Mouse (Mus musculus): ENCODE results near the gene Ddx54.
A peak's percentile ranks its signal among the peaks of the same experiment; 100 is the strongest.

The Ddx54 gene

DNA sequence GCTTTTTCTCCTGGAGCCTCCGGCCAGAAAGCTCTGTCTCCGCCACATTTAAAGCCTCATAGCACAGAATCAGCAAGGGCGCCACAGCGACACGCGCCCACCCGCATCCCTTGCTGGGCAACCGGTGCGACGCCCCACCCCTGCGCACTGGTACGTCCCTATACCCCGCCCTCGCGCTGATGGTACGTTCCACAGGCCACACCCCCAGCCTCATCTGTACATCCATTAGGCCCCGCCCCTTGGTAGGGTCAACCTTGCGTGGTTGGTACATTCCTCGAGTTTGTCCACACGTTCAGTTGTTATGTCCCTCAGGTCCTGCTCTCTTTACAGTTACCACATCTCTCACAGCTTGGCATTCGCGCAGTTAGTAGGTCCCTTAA, at the start of gene Ddx54, which contains the start of gene Rita1:
Gene Ddx54, plus strand, starts transcription at position 298 of the 380 bp plus-strand sequence.
Gene Rita1, minus strand, starts transcription at position 148 of the 380 bp plus-strand sequence.
- DNase-seq: peak; percentile 95 to 96

DNA sequence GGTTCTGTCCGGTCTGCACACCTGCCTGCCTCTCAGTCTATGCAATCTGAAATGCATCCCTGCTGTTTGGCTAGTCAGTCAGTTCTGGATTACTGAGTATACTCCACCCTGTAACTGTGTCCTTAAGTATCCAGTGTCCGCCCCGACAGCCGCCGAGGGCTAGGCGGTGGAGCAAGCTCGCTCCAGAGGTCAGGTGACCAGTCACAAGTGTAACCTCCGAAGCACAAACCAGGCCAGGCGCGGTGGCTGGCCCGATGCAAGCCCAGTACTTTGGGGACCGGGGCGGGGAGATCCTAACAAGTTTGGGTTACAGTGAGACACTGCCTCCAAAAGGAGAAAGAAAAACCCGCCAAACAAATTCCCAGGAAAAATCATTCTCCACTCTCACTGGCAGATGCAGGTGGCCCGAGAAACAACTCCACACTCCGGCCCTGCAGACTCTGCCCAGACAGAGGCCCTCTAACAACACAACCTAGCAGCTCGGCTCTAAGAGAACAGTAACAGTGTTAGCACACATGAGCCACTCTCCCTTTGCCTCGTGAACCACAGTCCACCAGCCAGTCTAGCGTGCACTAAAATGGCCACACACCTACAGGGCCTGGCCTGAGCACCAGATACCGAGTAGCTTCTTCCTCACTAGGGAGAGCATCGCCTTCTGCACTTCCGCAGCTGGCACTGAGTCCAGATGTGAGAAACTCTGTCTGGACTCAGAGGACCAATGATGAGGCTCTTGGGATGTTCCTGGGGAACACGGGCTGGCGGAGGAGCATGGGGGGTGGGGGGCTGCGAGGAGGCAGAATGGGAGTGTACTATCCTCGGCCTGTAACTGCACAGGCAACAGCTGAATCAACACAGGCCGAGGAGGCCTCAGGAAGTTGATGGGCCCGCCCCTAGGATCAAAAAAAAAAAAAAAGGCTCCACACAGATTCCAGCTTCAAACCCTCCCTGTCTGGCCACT, 49.3 kb upstream of the Ddx54 start:
- no peak for DNase-seq

DNA sequence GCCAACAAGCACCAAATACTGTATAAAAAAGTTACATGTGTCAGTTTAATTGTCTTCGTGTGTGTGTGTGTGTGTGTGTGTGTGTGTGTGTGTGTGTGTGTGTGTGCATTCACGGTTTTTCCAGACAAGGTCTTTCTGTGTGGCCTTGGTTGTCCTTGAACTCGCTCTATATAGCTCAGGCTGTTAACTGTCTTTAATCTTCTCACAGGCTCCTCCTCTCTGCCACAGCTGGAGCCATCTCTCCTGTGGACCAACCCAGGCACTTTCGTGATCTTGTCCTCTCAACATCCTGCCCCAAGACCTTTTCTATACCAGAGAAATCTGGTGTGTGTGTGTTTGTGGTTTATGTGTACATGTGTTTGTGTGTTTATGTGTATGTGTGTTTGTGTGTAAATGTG, 48.6 kb upstream of the Ddx54 start:
- no peak for DNase-seq

DNA sequence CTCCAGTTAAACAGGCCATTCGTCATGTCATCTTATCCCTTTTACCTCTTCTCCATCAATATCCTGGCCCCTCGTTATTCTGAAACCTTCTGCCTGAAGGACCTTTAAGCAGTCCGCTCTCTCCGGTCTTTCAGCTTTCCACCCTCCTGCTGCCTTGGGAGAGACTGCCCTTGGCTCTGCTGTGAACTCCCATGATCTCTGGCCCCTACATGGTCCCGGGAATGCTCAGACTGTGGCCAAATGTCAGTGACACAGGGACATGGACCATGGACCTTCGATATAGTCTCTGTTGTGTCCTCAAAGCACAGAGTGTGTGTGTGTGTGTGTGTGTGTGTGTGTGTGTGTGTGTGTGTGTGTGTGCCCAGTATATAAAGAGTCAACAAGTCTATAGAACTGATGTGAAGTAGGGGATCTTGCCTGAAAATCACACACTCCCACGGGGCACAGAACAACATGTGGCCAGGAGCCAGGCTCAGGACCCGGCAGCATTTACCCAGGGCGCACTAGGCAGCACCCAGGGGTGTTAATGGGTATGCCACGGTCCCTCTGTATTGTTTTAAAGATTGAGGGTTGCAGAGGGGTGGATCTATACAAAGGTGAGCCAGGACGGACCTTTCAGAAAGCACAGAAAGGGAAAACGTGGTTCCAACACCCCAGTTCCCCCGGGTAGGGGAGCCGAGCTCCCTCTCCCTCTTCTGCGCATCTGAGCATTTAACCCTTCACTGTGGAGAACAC, 47.2 kb upstream of the Ddx54 start:
- DNase-seq: no peak

DNA sequence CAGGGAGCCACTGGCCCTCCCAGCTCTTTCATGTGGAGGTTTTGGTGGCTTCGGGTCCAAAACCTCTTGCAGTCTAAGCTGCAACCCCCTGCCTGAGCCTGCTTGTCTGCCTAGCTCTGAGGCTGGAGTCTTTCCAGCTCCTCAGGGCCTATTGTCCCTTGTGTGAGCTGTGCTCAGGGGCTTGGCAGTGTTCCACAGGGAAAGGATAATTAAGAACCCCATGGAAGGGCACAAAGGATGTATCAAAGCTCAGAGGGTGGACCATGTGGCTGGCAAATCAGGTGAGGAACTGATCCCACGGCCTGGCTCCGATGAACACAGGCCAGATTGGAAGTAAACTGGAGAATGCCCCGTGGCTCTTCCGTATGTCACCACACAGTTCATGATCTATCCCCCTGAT, 46.4 kb upstream of the Ddx54 start:
- DNase-seq: no peak

DNA sequence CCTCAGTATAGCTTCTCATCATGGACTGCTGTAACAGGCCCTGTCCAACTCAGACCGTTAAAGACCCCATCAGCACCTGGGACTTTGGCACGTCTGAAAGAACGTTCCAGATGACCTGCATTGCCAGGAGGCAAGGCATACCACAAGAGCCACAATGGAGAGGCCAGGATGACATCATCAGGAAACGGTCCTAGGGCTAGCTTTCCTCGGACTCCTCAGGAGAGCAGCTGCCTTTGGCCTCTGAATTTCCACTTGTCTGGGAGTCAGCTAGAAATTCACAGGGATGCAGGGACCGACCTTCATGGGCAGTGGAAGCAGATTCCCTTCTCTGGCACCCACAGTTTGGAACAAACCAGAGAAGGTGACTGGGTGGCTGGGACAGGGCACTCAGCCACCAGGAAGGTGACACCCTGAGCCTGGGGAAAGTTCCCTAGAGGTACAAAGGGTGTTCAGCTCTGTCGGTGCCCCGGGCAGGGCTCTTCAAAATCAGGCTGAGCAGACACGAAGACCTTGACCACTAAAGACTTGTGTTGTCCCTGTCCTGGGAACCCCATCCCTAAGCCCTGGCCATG, 45.8 kb upstream of the Ddx54 start:
- DNase-seq: no peak

DNA sequence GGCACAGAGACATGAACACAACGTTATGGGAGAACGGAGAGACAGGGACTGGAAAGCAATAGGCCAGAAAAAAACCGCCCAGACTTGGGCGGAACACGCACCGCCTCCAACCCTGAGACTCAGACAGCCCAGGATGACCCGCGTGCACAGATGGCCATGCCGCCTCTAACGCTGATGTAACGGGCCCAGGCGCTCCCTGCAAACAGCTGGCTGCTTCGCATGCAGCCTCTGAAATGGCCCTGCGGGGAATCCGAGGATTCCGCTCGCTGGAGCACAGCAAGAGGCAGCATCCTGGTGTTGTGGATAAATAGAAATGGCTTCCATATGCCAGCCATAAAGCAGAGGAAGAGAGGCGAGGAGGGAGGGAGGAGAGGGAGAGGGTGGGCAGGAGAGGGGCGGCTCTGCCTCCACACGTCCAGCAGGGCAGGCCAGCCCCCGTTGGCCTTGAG, 45.3 kb upstream of the Ddx54 start:
- DNase-seq: no peak

DNA sequence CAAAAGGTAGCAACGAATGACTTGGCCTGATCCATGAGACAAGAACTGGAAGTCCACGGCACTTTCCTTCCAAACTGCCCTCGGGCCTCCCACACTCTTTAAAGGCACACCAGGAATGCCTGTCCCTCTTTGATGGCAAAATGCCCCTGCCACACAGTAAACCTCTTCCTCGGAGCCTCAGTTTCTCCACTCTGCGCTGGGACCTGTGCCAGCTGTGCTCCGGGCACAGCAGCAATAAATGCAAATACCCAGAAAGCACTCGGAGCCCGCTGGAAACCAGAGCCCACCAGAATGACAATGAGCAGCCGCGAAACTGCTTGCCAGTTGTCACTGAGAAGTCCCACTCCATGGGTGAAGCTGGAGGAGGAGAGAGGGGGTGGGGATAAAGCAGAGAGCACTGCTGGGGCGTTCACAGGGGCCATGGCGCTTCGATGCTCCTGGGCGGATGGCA, 44.8 kb upstream of the Ddx54 start:
- no peak for DNase-seq

DNA sequence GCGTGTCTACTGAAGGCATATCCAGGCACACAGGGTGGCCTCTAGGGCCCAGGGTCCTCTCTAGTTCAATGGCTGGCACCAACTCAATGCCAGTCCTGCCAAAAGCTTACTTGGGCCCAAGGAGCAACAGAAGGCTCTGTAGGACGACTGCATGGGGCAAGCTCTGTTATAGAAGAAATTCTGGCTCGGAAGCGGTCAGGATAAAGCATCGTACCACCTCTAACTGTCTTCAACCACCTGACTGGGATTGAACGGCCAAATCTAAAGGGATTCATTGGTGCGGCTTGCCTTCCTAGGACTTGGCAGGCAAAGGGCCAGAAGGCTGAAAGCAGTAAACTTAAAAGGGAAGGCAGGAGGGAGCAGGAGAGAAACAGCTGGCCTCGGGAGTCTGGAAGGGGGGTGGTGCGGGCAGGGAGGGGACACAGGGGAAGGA, 44.2 kb upstream of the Ddx54 start:
- DNase-seq: no peak

DNA sequence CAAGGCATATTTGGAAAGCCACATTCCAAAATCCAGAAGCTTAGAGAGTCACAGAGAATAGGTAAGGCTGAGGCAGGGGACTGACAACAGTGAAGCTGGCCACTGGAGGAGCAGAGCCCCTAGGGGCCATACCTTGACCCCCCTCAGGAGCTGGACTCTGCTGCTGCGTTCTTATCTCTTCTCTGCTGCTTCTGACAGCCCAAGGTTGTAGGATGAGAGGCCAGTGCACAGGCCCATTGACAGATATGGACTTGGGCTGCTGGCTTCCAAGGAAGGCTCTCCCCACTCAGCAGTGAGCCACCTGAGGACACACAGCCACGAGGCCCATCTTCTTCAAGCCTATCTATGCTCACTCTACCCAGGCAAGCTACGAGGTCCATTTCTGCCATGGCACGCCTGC, 43.6 kb upstream of the Ddx54 start:
- no peak for DNase-seq

DNA sequence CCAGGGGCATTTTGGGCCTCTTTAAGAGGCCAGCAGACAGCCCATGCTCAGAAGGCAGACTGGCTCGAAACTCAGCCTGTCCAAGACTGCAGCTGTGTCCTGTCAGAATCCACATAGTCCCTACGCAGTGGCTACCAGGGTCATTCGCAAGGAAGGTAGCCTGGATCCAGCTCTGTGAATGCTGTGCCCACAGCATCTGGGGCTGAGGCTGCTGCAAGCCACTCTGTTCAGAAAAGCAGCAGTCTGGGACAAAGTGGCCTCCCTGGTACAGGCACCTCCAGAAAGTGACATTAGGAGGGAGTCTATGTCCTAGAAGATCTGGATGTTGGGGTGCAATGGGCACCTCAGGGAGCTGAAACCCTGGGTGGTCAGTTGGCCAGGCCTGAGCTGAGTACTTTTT, 42.7 kb upstream of the Ddx54 start:
- no peak for DNase-seq

DNA sequence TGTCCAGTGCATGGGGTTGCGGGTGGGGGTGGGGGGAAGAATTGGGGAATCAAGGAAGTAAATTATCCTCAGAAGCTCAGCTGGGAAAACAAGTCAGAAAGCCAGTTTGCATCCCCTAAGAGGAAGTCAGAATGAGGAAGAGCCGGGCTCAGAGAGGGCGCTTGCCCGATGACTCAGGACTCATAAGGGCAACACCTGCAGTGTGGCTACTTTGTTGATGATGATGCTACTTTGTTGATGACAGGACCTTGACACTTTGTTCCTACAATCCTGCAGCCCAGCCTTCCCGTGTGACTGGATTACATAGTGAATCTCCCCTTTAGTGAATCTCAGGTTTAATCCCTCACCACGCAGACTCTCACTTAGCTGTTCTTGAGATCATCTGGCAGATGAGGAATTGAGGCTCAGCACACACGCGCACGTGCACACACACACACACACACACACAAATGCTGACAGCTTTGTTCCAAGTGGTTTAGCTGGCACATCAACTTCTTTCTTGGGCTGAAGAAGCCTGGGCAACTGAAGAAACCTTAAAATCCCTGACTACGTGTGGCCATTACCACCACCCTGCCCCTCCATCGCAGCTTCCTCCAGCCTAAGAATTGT, 42.1 kb upstream of the Ddx54 start:
- no peak for DNase-seq

DNA sequence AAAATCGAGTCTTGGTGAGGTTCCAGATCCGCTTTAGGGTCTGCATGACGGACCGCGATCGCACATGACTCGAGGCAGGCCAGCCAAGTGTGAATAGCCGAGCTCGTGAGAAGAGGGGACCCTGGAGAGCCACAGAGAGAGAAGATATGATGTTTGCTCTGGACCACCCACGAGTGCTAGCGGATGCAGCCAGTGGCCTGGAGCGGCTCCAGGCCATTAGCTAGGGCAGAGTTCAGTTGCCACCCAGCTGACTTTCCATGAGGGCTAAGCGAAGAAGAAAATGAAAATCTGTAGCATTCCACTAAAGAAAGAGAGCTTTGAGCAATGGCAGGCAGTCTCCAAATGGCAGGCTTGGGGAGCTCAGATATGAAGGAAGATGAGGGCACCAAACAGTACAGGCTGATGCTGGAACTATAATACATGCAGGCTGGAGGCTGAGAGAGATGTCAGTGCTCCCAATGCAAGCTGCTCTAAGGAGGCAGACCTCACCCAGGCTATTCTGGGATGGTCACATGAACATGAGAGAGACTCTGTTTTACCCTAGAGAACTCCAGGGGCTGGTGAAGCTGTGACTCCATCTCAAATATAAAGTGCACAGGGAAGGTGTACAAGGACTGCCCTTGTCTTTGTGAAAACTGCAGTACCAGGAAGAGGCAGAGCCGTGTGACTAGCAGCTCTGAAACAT, 41.3 kb upstream of the Ddx54 start:
- DNase-seq: no peak

DNA sequence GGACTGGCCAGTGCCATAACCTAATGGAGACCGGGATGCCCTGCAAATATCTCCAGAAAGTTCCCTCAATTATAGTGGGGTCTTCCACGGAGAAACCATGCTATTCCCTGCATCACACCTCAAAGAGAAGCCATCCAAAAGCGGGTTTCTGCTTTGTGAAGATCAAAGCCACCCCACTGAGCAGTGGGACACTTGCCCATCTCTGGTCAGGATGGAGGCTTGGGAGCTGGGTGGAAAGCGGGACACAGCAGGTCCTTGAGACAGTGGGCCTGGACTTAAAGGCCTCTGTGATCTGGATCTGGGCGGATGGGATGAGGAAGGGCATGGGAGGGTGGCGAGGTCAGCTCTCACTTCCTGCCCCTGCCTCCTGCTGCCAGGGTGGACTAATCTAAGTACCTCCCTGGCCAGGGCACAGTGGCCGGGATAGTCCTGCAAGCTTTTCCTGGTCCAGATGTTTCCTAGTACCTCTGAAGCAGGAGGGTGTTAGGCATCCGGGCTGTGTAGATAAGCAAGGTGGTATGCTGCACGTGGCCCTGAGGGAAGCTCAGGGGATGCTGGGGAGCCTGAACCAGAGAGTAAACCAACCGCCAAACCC, 38.0 kb upstream of the Ddx54 start:
- no peak for DNase-seq

DNA sequence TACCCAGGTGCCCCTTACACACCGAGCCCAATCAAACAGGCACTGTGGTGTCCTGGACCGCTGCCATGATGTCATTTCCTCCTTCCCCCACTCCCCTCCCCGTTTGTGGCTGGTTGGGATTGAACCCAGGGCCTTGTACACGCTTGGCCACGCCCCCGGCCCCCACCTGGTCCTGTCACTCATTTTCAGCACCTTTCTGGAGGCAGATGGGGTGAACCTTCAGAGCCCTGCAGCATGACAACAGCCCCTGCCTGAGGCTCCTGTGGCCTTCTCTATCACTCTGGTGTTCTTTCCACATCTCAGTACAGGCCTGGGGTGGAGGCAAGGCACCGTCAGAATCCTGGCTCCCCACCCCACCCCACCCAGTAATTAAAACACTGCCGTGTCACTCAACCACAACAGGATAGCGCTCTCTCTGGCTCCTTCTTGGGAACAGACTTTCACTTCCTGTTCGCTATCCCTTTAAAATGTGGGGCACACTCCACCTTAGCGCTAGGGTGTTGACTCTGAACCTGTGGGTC, 35.7 kb upstream of the Ddx54 start:
- DNase-seq: peak in 1 of 2 experiments; percentile 64

DNA sequence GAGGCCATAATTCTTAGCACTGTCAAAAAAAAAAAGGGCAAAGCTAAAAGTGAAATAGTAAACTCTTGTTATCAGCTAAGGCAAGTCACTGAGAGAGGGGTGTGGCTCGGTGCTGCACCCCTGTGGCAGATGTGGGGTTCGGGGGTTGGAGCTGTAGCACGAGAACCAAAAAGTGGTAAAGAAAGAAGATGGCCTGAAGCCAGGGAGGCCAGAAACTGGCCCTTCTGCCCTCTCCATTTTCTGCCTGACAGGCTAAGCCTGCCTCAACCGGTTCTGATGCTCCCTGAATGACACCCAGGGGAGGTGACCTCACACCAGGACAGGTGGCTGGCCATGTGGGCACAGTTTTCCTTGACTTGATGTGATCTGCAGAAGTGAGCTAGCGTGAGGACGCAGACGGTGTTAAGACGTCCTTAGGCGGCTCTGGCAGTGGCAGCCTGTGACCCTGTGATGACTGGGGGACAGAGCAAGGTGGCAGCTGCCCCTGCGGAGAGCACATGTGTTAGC, 34.6 kb upstream of the Ddx54 start:
- peak; percentile 62 to 74 for DNase-seq

DNA sequence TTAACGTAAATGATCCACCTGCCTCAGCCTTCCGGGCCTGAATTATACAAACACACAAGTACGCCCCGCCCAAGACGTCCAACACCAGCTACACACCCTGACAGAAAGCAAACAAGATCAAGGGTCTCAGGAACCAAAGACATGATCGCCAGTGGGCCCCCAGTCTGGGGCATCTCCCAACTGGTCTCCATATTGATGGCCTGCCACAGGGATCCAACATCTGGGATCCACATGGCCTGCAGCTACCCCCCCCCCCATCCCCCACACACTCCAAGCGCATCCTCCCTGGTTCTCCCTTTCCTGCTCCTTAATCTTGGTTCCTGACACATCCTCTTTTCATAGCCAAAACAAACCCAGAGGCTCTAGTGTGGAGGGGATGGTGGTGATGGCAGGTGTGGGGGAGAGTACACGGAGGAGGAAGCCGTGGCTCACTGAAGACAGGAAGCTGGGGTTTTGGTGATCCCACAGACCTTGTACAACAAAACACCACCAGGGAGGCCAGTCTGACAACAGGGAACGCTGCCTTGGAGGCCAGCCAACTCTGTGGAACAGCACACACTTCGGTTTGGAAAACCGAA, 33.9 kb upstream of the Ddx54 start:
- DNase-seq: peak; percentile 72 to 85

DNA sequence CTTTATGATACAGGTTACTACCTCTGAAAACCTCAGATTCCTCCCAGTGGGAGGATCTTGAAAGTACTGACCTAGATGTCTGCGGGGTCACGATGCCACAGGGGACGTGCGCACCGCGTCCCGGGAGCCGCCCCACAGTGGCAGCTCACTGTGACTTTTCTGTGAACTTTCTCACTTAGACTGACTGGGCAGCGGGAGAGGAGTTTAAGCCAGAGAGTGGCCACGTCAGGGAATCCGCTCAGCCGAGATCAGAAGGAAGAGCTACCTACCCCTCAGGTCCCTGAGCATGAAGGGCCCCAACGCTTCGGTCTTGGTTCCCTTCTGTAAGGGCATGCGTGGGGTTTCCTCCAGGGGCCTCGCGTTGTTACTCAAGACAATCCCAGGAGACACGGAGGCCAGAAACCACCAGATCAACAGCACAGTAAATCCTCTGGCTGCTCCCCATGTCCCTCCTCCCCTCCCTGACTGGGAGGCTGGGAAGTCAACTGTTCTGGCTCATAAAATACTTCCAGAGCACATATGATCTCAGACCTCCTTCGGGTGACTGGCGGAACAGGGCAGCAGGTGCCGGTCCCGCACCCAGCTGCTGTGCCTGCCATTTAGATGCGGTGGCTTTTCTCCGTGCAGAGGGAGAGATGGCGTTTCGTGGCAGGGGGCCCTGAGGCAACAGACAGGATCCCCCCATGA, 33.2 kb upstream of the Ddx54 start:
- peak in 1 of 2 experiments; percentile 43 for DNase-seq

DNA sequence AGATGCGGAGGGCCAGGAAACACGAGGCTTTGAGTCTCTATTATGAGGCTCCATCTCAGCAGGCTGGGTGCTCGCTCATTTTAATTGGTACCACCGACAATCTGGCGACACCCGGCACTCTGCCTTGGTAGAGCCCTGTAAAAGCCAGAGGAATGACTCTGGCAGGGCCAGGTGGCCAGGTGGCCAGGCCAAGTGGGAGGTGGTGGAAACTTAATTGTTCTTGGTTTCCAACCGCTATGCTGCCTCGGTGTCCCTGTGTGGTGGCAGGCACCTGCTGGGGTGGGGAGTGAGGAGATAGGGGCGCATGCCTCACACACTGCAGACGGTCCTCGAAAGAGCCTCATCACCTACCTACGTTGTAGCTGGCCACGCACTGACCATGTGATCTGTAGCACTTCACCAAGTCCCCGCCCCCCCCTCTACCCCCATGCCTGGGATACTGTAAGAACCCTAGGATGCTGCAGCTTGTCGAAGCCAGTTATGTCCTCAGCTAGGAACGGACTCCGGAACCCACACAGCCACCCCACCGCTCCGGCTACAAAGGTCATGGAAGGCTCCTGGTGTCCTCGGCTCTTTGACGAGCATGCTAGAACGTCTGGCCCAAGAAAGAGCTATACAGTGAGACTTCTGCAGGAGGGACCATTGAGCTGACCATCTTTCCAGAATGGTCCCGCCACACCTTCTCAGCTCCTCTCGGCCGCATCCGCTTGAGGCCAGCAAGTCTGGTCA, 32.5 kb upstream of the Ddx54 start:
- peak in 1 of 2 experiments; percentile 62 for DNase-seq

DNA sequence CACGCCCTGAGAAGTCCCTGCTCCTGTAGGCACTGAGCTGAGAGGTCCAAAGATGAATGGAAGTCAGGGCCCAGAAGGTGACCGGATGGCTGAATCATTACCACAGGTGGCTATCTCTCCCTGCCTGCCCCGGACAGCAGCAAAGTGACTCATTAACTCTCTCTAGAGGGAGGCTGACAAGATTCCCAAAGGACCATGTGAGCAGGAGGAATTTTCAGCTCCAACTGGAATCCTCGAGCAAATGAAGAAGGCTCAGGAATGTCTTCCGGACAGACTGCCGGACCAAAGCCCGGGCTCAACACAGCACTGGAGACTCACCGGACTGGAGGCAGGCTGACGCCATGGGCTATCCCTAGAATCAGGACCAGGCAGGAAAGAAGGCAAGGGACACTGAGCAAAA, 30.5 kb upstream of the Ddx54 start:
- DNase-seq: no peak
